Mouse (Mus musculus): Measurements from ENCODE around the gene Med7.

Med7 gene

GRCm38 (mm10) chr11:46431129-46431528, 5.6 kb upstream of the Med7 start:
- peak; percentile 94 to 97 for DNase-seq

DNA sequence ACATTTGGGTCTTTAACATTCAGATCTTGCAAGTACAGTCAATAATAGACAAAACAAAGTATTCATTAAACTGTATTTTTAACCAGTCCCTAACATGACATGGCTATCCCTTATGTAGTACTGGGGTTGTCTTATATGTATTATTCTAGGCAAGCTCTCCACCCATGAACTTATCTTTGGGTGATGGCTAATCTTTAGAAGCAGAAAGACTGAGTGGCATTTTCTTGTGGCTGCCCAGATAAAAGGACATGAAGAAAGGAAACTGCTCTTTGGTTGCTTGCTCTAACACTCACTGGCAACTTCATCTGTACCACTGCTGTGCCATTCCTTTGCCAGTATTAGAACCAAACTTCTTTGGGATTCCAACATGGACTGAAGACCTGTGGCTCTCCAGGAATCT, 1.4 kb upstream of the Med7 start:
- no peak for DNase-seq

- DNase-seq, result no peak
Measured at GRCm38 (mm10) chr11:46437459-46438000, 805 bp downstream of the Med7 start.

DNA sequence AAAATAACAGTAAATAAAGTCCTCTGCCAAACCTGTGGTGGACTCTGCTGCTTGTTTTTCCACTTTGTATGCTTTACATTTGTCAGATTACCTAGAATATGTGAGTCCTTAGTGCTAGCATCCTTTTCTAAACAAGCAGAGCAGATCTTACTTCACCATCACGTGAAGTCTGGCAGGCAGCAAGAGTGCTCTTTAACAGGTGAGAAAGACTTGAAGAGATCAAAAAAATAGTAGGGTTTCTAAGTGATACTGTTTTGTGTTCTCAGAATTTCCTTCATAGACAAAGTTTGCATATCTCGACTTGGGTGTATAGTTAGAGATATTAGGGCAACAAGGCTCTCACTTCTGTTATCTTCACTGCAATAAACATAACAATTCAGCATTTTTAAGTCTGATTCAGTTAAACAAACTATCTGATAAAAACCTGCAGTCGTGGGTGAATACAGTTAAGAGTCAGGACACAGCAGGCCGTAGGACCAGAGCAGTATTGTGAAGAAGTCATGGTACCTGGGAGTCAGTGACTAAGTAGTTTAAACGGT, 2.3 kb downstream of the Med7 start:
- no peak for DNase-seq

DNA sequence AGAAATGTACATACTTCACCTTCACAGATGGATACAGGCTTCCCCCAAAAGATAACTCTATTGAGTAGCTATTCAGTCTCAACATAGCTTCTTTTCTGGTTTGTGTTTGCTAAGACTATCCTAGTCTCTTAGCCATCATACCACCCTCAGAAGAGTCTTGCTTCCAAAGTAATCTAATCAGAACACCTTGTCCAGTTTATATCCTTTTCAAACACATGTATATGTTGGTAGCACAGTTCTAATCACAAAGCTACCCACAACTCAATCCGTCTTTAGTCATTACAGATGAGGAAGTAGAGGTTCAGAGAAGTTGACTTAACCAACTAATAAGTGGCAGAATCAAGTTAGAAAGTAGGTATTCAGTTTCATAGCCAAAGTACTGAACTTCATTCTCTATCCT, 5.0 kb downstream of the Med7 start:
- DNase-seq, result no peak

DNA sequence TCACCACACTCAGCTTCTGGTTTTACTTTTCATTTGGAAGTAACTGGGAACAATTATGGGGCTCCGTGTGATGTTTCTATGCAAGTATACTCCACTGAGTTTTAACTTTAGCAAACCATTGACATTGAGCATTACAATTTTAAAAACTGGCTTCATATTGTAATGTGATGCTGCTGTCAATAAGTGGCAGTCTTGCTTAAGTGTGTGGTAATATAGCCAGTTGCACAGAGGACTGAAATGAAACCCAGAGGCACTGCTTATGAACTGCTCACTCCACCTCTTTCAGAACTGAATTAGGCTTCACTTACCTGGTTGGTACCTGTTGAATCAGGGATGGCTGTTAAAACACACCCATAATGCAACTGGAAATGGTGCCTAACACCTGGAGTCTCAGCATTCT, 6.4 kb downstream of the Med7 start:
- DNase-seq, result no peak

DNA sequence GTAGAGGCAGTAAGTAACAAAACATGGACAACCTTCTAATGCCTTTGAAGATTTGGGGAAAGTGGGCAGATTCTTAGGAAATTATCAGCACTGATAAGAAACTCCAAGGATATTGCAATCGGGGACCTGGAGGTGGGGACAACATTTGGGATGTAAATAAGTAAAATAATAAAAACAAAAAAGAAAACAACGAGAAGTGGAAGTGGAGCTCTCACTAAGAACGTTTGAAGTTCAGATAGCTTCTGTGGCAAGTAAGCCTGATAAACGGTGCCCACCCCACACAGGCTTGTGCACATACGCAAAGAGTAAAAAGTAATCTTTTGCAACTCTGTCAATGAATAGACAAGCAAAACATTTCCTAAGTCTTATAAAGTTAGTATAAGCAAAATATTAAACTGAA, 7.3 kb downstream of the Med7 start:
- DNase-seq, result no peak

DNA sequence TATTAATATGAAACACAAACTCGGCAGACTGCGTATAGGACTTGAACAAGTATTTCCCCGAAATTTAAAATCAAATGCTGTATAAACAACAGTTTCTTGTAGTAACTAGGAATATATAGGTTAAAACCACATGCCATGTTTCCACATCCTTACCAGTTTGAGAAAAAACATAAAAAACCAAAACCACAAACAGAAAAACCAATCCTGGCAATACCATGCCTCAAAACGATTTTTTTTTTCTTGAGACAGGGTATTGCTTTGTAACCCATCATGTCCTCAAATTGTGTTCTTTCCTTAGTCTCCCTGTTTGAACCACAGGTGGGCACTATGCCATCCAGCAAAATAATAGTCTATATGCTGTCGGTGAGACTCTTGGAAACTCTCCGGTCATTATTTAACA, 9.4 kb downstream of the Med7 start:
- DNase-seq, result no peak

DNA sequence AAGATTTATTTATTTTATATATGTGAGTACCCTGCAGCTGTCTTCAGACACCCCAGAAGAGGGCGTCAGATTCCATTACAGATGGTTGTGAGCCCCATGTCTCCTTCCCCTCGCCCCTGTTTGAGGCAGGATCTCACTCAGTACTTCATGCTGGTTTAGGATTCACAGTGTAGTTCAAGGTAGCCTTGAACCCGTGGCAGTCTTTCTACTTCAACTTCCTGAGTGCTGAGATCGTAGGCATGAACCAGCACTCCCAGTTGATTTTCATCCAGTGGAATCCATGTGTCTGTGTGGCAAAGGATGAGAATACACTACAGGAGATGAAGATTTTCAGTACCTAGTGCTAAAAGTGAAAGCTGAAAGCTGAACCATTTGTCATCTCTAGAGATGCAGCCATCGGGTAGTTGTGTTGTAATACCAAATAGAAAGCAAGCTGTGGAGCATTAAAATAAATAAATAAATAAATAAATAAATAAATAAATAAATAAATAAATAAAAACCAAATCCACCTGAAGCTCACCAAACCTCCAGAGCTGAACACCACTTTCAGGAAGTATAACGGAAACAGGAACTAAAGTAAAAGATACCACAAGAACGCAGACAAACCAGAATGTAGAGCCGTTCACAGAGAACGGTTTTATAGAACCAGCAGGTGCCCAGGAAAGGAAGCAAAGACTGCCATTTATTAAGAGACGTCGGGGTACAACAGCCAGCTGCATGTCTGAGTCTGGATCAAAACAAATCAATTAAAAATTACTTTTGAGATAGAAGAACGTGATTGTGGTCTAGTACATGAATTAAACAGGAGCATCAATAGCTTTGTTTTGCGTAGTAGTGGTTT, 11.1 kb downstream of the Med7 start:
- DNase-seq, result no peak

DNA sequence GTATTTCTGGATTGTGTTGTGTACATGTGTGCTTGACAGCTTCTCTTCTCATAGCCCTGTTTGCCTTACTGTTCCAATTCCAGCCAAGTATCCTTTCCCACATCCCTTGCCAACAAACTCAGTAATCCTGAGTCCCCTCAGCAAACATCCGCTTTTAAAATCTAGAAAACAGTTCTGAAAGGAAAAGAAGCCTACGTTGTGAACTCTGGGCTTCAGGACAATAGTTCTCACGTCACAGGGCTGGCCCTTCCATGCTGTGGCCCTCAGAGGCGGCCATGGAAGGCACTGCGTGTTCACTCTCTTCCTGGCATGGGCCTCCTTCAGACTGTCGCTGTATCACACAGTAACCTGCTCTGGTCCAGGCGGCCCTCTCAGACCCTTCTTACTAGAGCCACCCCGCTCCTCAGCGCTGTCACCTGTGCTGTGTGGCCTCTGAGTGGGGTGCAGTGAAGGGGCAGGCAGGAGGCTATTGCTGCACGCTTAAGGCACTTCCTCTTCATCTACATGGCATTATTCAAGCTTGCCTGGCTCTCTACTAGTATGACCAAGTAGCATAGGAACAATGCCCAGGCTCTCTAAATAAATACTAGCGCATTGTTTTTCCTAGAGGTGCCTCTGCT, 12.8 kb downstream of the Med7 start:
- DNase-seq, result peak in 1 of 2 experiments; percentile 5

GRCm38 (mm10) chr11:46454453-46455045, 17.8 kb downstream of the Med7 start, which contains the start of gene Havcr2:
Havcr2 (plus strand) TSS chr11:46454935.
- DNase-seq, result no peak

GRCm38 (mm10) chr11:46459960-46460359, 23.2 kb downstream of the Med7 start:
- no peak for DNase-seq

- DNase-seq, result no peak
Measured at GRCm38 (mm10) chr11:46461362-46461761, 24.6 kb downstream of the Med7 start.

DNA sequence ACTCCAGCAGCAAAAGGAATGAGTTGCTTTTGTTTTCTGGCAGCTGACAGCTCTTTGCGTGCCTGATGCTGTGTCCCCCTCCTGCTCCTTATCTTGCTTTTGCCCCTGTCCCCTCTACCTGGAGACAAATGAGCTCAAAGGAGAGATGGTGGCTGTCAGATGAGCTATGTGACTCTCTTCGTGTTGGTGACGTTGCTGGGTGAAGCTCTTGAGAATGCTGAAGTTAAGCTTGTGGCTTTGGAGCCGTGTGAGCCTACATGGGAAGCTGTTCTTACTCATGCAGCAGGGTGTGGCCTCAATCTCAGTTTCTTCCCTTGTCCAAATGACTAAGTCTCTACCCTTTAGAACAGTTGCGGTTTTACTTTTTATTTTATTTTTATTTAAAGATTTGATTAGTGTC, 25.2 kb downstream of the Med7 start:
- no peak for DNase-seq

DNA sequence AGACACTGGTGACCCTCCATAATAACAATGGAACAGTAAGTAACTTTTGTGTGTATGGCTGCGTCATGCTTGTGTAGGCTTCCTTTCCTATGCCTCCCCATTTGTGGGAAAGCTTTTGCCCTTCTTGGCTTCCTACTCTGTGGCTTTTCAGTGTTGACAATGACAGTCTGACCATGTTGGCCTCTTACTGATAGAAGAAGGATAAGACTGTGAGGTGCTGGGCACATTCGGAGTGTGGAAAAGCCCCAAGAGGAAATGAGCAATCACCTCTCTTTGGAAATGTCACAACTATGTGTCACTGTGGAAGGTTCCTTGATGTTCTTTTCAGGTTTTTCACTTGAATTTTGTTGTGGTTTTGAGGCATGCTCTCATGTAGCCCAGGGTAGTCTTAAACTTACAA, 30.2 kb downstream of the Med7 start:
- no peak for DNase-seq

- DNase-seq, result no peak
Measured at GRCm38 (mm10) chr11:46474220-46474619, 37.5 kb downstream of the Med7 start.

- no peak for DNase-seq
Measured at GRCm38 (mm10) chr11:46479311-46479710, 42.6 kb downstream of the Med7 start.

DNA sequence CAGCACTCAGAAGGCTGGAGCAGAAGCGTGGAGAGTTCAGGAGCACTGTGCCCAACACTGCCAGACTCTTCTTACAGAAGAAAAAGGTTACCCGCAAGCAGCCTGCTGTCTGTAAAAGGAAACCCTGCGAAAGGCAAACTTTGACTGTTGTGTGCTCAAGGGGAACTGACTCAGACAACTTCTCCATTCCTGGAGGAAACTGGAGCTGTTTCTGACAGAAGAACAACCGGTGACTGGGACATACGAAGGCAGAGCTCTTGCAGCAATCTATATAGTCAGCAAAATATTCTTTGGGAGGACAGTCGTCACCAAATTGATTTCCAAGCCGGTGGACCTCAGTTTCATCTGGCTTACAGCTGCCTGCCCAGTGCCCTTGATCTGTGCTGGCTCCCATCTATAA, 43.8 kb downstream of the Med7 start:
- DNase-seq, result no peak

DNA sequence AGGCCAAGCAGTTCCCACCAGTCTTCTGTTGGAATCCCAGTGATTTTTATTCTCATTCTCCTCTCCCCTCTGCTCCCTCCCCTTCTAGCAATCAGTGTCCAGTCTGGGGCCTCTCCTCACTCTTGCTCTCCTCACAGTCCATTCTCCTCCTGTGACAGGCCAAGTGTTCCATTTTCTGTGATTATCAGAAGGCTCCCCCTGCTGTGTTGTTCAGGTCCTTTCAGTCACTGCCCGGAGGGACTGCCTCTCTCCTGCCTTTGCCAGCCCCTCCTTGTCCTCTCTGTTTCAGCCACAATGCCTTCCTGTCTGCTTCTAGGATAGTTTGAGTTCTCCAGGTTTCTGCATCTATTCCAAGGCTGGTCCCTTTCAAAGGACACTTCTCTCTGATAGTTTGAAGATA, 51.5 kb downstream of the Med7 start:
- peak in 1 of 2 experiments; percentile 2 for DNase-seq

DNA sequence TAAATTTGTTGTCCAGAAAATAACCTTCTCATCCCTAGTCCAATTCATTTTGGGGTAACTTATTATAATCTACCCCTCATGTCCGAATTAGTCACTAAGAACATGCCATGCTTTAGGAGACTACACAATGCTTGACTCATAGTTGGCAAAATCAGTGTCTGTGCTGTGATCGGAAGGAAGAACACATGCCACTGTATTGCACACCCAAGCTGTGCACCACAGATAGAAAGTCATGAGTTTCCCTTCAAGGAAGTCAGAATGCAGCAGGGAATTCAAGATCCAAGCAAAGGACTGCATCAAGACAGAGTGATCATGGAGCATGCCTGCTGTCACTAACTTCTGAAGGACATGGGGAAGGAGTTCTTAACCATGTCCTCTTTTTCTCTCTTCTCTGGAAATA, 51.9 kb downstream of the Med7 start:
- no peak for DNase-seq

Data from cerebellum, postnatal 10 days (tissue).